26 mouse cellular contexts compared by ENCODE assay signal in genomic region chr15:15220296-15220695, GRCm38 (mm10).
DNase-seq lines count a peak whose midpoint lies in the region; ATAC-seq and TF ChIP-seq lines count a peak whose summit lies in the region.
"Had no signal": no experiment of that assay in that cellular context is flagged by ENCODE, and none has a peak within 500 bp of the region (broad histone marks: within the 10 kb centered on the region; RNA-seq: fewer than 3 reads in every experiment).

No protein-coding gene starts in this region.

- 55% methylated on average over 2 of the region's 2 CpGs for WGBS in hindbrain, postnatal 0 days
- WGBS in hindbrain, embryonic 10.5 days: 59% methylated on average over 2 of the region's 2 CpGs
- WGBS in midbrain, postnatal 0 days: 54% methylated on average over 2 of the region's 2 CpGs
- WGBS in midbrain, embryonic 15.5 days: 53% methylated on average over 2 of the region's 2 CpGs
- WGBS in stomach, postnatal 0 days: 42% methylated on average over 2 of the region's 2 CpGs
- WGBS in thymus, adult 2 months: 46% methylated on average over 2 of the region's 2 CpGs

- DNase-seq in cerebellum, postnatal 10 days: peak; percentile 23
- no peak for DNase-seq in cerebellum, postnatal 36 days
- DNase-seq in hindbrain, postnatal 0 days (ENCODE audit: low spot score): peak; percentile 63
- DNase-seq in hindbrain, embryonic 10.5 days (ENCODE audit: low spot score): no peak
- DNase-seq in midbrain, postnatal 0 days (ENCODE audit: low spot score): peak; percentile 70
- no peak for DNase-seq in stomach, postnatal 0 days (ENCODE audit: low spot score)
- DNase-seq in thymus, adult 2 months: no peak
- DNase-seq: adrenal gland, postnatal 10 days; cerebellum, adult 8-10 months; gastrocnemius, postnatal 25 days; heart, adult 2 months; heart, postnatal 14 days; kidney, adult 9 months; kidney, postnatal 36 days; layer of hippocampus, adult 9-11 months; liver; thymus, postnatal 25 days had no signal

- H3K27ac ChIP-seq in hindbrain, postnatal 0 days: no peak overlapping the region
- H3K27ac ChIP-seq in hindbrain, embryonic 10.5 days: no peak overlapping the region
- H3K27ac ChIP-seq in midbrain, postnatal 0 days (ENCODE audit: low read depth, low read length): no peak overlapping the region
- no peak overlapping the region for H3K27ac ChIP-seq in midbrain, embryonic 15.5 days
- no peak overlapping the region for H3K27ac ChIP-seq in stomach, postnatal 0 days (replicated peaks)
- H3K27ac ChIP-seq in thymus, adult 2 months (ENCODE audit: control insufficient read depth, insufficient read depth, low read length): no peak overlapping the region
- H3K27ac ChIP-seq: embryonic facial prominence, embryonic 13.5 days; forebrain, embryonic 15.5 days; heart, adult 2 months; heart, embryonic 13.5 days; hindbrain, embryonic 13.5 days; limb, embryonic 10.5 days; neural tube, embryonic 12.5 days had no signal

- H3K9me3 ChIP-seq in hindbrain, postnatal 0 days (ENCODE audit: low read length): no peaks in the 10 kb centered on the region
- no peaks in the 10 kb centered on the region for H3K9me3 ChIP-seq in hindbrain, embryonic 10.5 days
- H3K9me3 ChIP-seq in midbrain, postnatal 0 days (ENCODE audit: low read length): no peaks in the 10 kb centered on the region
- H3K9me3 ChIP-seq in midbrain, embryonic 15.5 days: no peaks in the 10 kb centered on the region
- H3K9me3 ChIP-seq in stomach, postnatal 0 days (ENCODE audit: control insufficient read depth, low read length): no peaks in the 10 kb centered on the region
- H3K9me3 ChIP-seq: embryonic facial prominence, embryonic 13.5 days; forebrain, embryonic 15.5 days; heart, embryonic 13.5 days; hindbrain, embryonic 13.5 days; limb, embryonic 10.5 days; neural tube, embryonic 12.5 days had no signal

- no peaks in the 10 kb centered on the region for H3K4me1 ChIP-seq in hindbrain, postnatal 0 days (ENCODE audit: insufficient read depth, low read length)
- H3K4me1 ChIP-seq in hindbrain, embryonic 10.5 days (replicated peaks): no peaks in the 10 kb centered on the region
- no peaks in the 10 kb centered on the region for H3K4me1 ChIP-seq in midbrain, postnatal 0 days (ENCODE audit: insufficient read depth, low read length)
- H3K4me1 ChIP-seq in midbrain, embryonic 15.5 days: no peaks in the 10 kb centered on the region
- no peaks in the 10 kb centered on the region for H3K4me1 ChIP-seq in stomach, postnatal 0 days (replicated peaks; ENCODE audit: control insufficient read depth, insufficient read depth)
- H3K4me1 ChIP-seq in thymus, adult 2 months (replicated peaks; ENCODE audit: control insufficient read depth, insufficient read depth, low read length): no peaks in the 10 kb centered on the region
- H3K4me1 ChIP-seq: embryonic facial prominence, embryonic 13.5 days; forebrain, embryonic 15.5 days; heart, embryonic 13.5 days; hindbrain, embryonic 13.5 days; limb, embryonic 10.5 days; neural tube, embryonic 12.5 days had no signal

- H3K4me3 ChIP-seq in hindbrain, postnatal 0 days (ENCODE audit: low read length): no peak overlapping the region
- no peak overlapping the region for H3K4me3 ChIP-seq in hindbrain, embryonic 10.5 days
- no peak overlapping the region for H3K4me3 ChIP-seq in midbrain, postnatal 0 days (ENCODE audit: low read depth, low read length)
- H3K4me3 ChIP-seq in midbrain, embryonic 15.5 days: no peak overlapping the region
- H3K4me3 ChIP-seq in stomach, postnatal 0 days (ENCODE audit: low read depth, low read length): no peak overlapping the region
- no peak overlapping the region for H3K4me3 ChIP-seq in thymus, adult 2 months (ENCODE audit: control insufficient read depth, insufficient read depth, low read length)
- H3K4me3 ChIP-seq: embryonic facial prominence, embryonic 13.5 days; forebrain, embryonic 15.5 days; heart, adult 2 months; heart, embryonic 13.5 days; hindbrain, embryonic 13.5 days; limb, embryonic 10.5 days; neural tube, embryonic 12.5 days had no signal

- no peak for ATAC-seq in hindbrain, postnatal 0 days
- ATAC-seq in midbrain, postnatal 0 days (ENCODE audit: low FRiP score): no peak
- no peak for ATAC-seq in midbrain, embryonic 15.5 days (replicated peaks)
- no peak for ATAC-seq in stomach, postnatal 0 days (ENCODE audit: low FRiP score, low TSS enrichment)
- ATAC-seq: CD4-positive, CD25-positive, alpha-beta regulatory T cell, adult 4 months; forebrain, embryonic 15.5 days had no signal

- no peak for TF ChIP-seq EP300 in stomach, postnatal 0 days (optimal IDR thresholded peaks at IDR 0.05)

- TF ChIP-seq POLR2A in thymus, adult 2 months (IDR thresholded peaks at IDR 0.05; ENCODE audit: control insufficient read depth, extremely low read depth, insufficient read depth, low read length, poor library complexity): no peak

- H3K27me3 ChIP-seq in hindbrain, postnatal 0 days (ENCODE audit: insufficient read depth, low read length): no peaks in the 10 kb centered on the region
- no peaks in the 10 kb centered on the region for H3K27me3 ChIP-seq in hindbrain, embryonic 10.5 days (ENCODE audit: insufficient read depth, poor library complexity, severe bottlenecking)
- no peaks in the 10 kb centered on the region for H3K27me3 ChIP-seq in midbrain, postnatal 0 days (ENCODE audit: insufficient read depth, low read length)
- no peaks in the 10 kb centered on the region for H3K27me3 ChIP-seq in midbrain, embryonic 15.5 days (replicated peaks)
- no peaks in the 10 kb centered on the region for H3K27me3 ChIP-seq in stomach, postnatal 0 days (ENCODE audit: control insufficient read depth, insufficient read depth, low read length)
- no peaks in the 10 kb centered on the region for H3K27me3 ChIP-seq in thymus, adult 2 months (ENCODE audit: control insufficient read depth, insufficient read depth, low read length)
- H3K27me3 ChIP-seq: embryonic facial prominence, embryonic 13.5 days; forebrain, embryonic 15.5 days; heart, embryonic 13.5 days; hindbrain, embryonic 13.5 days; neural tube, embryonic 12.5 days had no signal

- H3K9ac ChIP-seq in hindbrain, postnatal 0 days (replicated peaks; ENCODE audit: low read length): no peak overlapping the region
- H3K9ac ChIP-seq in midbrain, postnatal 0 days (replicated peaks; ENCODE audit: low read length, poor library complexity, severe bottlenecking): no peak overlapping the region
- no peak overlapping the region for H3K9ac ChIP-seq in midbrain, embryonic 15.5 days
- no peak overlapping the region for H3K9ac ChIP-seq in stomach, postnatal 0 days (ENCODE audit: low read length)
- H3K9ac ChIP-seq: embryonic facial prominence, embryonic 13.5 days; forebrain, embryonic 15.5 days; heart, embryonic 13.5 days; hindbrain, embryonic 13.5 days; neural tube, embryonic 12.5 days had no signal

- TF ChIP-seq CTCF in hindbrain, postnatal 0 days (IDR thresholded peaks at IDR 0.05; ENCODE audit: low read depth): peak; percentile 63
- peak; percentile 71 for TF ChIP-seq CTCF in midbrain, postnatal 0 days (IDR thresholded peaks at IDR 0.05)
- TF ChIP-seq CTCF in stomach, postnatal 0 days (IDR thresholded peaks at IDR 0.05; ENCODE audit: low read depth): peak; percentile 38; the same call in 1 of the 2 replicates
- TF ChIP-seq CTCF in thymus, adult 2 months (IDR thresholded peaks at IDR 0.05; ENCODE audit: borderline replicate concordance, control insufficient read depth, extremely low read depth, insufficient read depth, low read length, poor library complexity): no peak

- H3K4me2 ChIP-seq in hindbrain, postnatal 0 days (ENCODE audit: low read depth, low read length): no peak overlapping the region
- no peak overlapping the region for H3K4me2 ChIP-seq in midbrain, postnatal 0 days (ENCODE audit: low read depth, low read length, poor library complexity, severe bottlenecking)
- H3K4me2 ChIP-seq in midbrain, embryonic 15.5 days: no peak overlapping the region
- H3K4me2 ChIP-seq in stomach, postnatal 0 days (replicated peaks; ENCODE audit: low read depth): no peak overlapping the region
- H3K4me2 ChIP-seq: embryonic facial prominence, embryonic 13.5 days; forebrain, embryonic 15.5 days; heart, embryonic 13.5 days; hindbrain, embryonic 13.5 days; midbrain, embryonic 11.5 days; neural tube, embryonic 12.5 days had no signal

- H3K36me3 ChIP-seq in hindbrain, postnatal 0 days (ENCODE audit: insufficient read depth, low read length): no peaks in the 10 kb centered on the region
- H3K36me3 ChIP-seq in hindbrain, embryonic 10.5 days: no peaks in the 10 kb centered on the region
- no peaks in the 10 kb centered on the region for H3K36me3 ChIP-seq in midbrain, postnatal 0 days (ENCODE audit: insufficient read depth, low read length)
- no peaks in the 10 kb centered on the region for H3K36me3 ChIP-seq in midbrain, embryonic 15.5 days (replicated peaks)
- no peaks in the 10 kb centered on the region for H3K36me3 ChIP-seq in stomach, postnatal 0 days (ENCODE audit: control insufficient read depth, insufficient read depth, low read length)
- H3K36me3 ChIP-seq in thymus, adult 2 months (ENCODE audit: control insufficient read depth, insufficient read depth, low read length): no peaks in the 10 kb centered on the region
- H3K36me3 ChIP-seq: embryonic facial prominence, embryonic 13.5 days; forebrain, embryonic 15.5 days; heart, embryonic 13.5 days; hindbrain, embryonic 13.5 days; limb, embryonic 10.5 days; neural tube, embryonic 12.5 days had no signal

Comparison
In these comparisons a context has a peak if more than half of its experiments do, and no peak if none do; other contexts are left out.
1. DNase-seq: peak in cerebellum, postnatal 10 days (2 of 2), hindbrain, postnatal 0 days (single experiment) and midbrain, postnatal 0 days (single experiment); none in cerebellum, postnatal 36 days (0 of 2), hindbrain, embryonic 10.5 days (single experiment), stomach, postnatal 0 days (single experiment) and thymus, adult 2 months (single experiment).